Mouse (Mus musculus) liver, embryonic 13.5 days (tissue): ENCODE data around the gene Rbfox1. TPM values are rescaled to one million over a fixed set of nuclear protein-coding genes. Genes with fewer than 3 reads are reported as not detected.

Source experiments
- ATAC-seq: fragments of 200-750 bp; cut with Nextera tagmentation; 2 replicates; pipeline ENCODE4 v1.8.0; 2017; ENCODE audit warnings: low read depth, mild to moderate bottlenecking, moderate number of reproducible peaks, moderate library complexity
- DNase-seq: peaks from one replicate; pipeline ENCODE4 v3.0.0; 2022
- H3K27ac ChIP-seq: fragments of 300-500 bp; sonication (generic); 2 replicates; pipeline ENCODE4 v1.5.1; 2015; ENCODE audit warnings: moderate library complexity, mild to moderate bottlenecking, inconsistent platforms
- H3K27me3 ChIP-seq: fragments of 300-500 bp; sonication (generic); 2 replicates; pipeline ENCODE4 v1.6.1; 2015; ENCODE audit warnings: mild to moderate bottlenecking, inconsistent platforms
- H3K36me3 ChIP-seq: fragments of 300-500 bp; sonication (generic); 2 replicates; pipeline ENCODE4 v1.6.1; 2015; ENCODE audit warnings: mild to moderate bottlenecking, inconsistent platforms
- H3K4me1 ChIP-seq: fragments of 300-500 bp; sonication (generic); replicated peaks from 2 replicates; pipeline ENCODE4 v1.6.1; 2015; ENCODE audit warnings: inconsistent platforms
- H3K4me2 ChIP-seq: fragments of 300-500 bp; sonication (generic); 2 replicates; pipeline ENCODE4 v1.6.1; 2015; ENCODE audit warnings: inconsistent platforms, mild to moderate bottlenecking, moderate library complexity
- H3K4me3 ChIP-seq: fragments of 300-500 bp; sonication (generic); replicated peaks from 2 replicates; pipeline ENCODE4 v1.5.1; 2015; ENCODE audit warnings: mild to moderate bottlenecking, inconsistent platforms
- H3K9ac ChIP-seq: fragments of 300-500 bp; sonication (generic); 2 replicates; pipeline ENCODE4 v1.6.1; 2015; ENCODE audit warnings: mild to moderate bottlenecking, inconsistent platforms
- H3K9me3 ChIP-seq: fragments of 300-500 bp; sonication (generic); replicated peaks from 2 replicates; pipeline ENCODE4 v1.6.1; 2016; ENCODE audit warnings: inconsistent platforms
- WGBS: fragments of 180-500 bp; shearing (Covaris S2); methylation state at CpG from one replicate; pipeline ENCODE4 v1.1.7; 2015; ENCODE audit not compliant: insufficient replicate concordance; 5-methylcytosine and 5-hydroxymethylcytosine counted together
- polyA plus RNA-seq: library from polyadenylated mRNA; unstranded; fragments of >200 nt; fragmentation: Nextera tagmentation; extraction: Ambion mirVana; gene quantifications from 2 replicates; pipeline ENCODE4 v1.2.1, GENCODE M21; 2015

Rbfox1 gene
- polyA plus RNA-seq, 1 experiment from 2014 or later = 0.29 TPM

- no peaks in the 10 kb centered on the region for H3K36me3 ChIP-seq
- H3K27ac ChIP-seq = peak overlapping the region; percentile 98
- peak overlapping the region; percentile 10; the same call in 1 of the 2 replicates for H3K4me2 ChIP-seq
- H3K9ac ChIP-seq = no peak overlapping the region
- H3K9me3 ChIP-seq = no peaks in the 10 kb centered on the region
- DNase-seq (peak; percentile 34), ATAC-seq (peak; percentile 37)
- peaks cover 80% of the 10 kb centered on the region for H3K4me1 ChIP-seq
- H3K27me3 ChIP-seq = no peaks in the 10 kb centered on the region
- H3K4me3 ChIP-seq = no peak overlapping the region
- WGBS = 51% methylated on average over 3 of the region's 3 CpGs
Measured at GRCm38 (mm10) chr16:6098116-6098515, 213.0 kb downstream of the Rbfox1 start.

GRCm38 (mm10) chr16:6099598-6099997 is 214.4 kb downstream of the Rbfox1 start:
- no peaks in the 10 kb centered on the region for H3K9me3 ChIP-seq
- no peak overlapping the region for H3K4me3 ChIP-seq
- DNase-seq (no peak), ATAC-seq (no peak)
- H3K36me3 ChIP-seq = no peaks in the 10 kb centered on the region
- H3K9ac ChIP-seq = no peak overlapping the region
- 78% methylated on average over 2 of the region's 2 CpGs for WGBS
- no peak overlapping the region for H3K4me2 ChIP-seq
- H3K27me3 ChIP-seq = no peaks in the 10 kb centered on the region
- peaks cover 73% of the 10 kb centered on the region for H3K4me1 ChIP-seq
- 0 out of 2 replicates have a peak overlapping the region, but pooled peaks have one; percentile 48 for H3K27ac ChIP-seq

DNA sequence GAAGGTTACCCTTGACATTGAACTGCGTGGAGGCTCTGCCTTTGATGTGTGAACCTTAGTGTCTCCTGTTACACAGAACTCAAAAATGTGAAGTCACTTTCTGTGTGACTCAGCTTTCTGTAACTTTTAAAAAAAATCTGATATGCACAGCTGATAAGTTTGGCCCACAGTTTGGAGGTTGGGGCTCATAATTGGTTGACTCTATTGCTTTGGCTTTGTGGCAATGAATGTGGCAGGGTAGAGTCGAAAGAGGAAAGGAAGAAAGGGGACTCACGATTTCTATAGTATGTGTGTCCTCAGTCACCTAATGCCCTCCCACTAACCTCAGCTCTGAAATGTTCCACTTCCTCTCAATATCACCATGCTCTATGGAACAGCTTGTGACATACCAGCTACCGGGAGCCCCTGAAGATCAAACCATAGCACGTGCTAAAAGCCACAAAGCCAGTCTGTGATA is 215.3 kb downstream of the Rbfox1 start:
- ATAC-seq = no peak
- H3K9me3 ChIP-seq = no peaks in the 10 kb centered on the region
- no peaks in the 10 kb centered on the region for H3K27me3 ChIP-seq
- H3K4me3 ChIP-seq = no peak overlapping the region
- H3K36me3 ChIP-seq = no peaks in the 10 kb centered on the region
- H3K9ac ChIP-seq = no peak overlapping the region
- H3K27ac ChIP-seq = peak overlapping the region; percentile 48
- H3K4me2 ChIP-seq = no peak overlapping the region
- peaks cover 65% of the 10 kb centered on the region for H3K4me1 ChIP-seq
- DNase-seq = no peak
- WGBS = 41% methylated on average over 5 of the region's 5 CpGs

DNA sequence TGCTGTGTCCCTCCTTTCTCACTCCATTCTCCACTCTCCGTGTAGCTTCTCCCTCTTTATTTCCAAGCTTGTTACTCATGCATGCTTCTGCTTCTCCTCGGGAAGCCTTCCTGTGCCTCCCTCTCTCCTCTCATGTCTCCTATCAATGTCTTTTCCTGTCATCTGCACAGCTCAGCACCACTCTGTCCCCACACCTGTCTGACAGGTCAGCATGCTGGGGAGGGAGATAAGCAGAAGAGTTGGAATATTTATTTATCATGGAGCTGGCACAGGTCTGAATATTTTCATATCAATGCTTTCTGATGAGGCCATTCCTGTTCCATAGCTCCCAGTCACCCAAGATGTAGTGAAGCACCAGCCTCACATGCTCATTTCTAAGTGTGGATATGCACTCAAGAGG is 218.6 kb downstream of the Rbfox1 start:
- H3K36me3 ChIP-seq = no peaks in the 10 kb centered on the region
- no peak overlapping the region for H3K4me3 ChIP-seq
- H3K27me3 ChIP-seq = no peaks in the 10 kb centered on the region
- H3K4me1 ChIP-seq = peaks cover 33% of the 10 kb centered on the region
- no peak overlapping the region for H3K4me2 ChIP-seq
- no peak overlapping the region for H3K9ac ChIP-seq
- DNase-seq = no peak
- 57% methylated on average over 2 of the region's 2 CpGs for WGBS
- H3K27ac ChIP-seq = no peak overlapping the region
- ATAC-seq = peak; percentile 54
- H3K9me3 ChIP-seq = no peaks in the 10 kb centered on the region

- H3K9me3 ChIP-seq = no peaks in the 10 kb centered on the region
- H3K4me3 ChIP-seq = no peak overlapping the region
- no peaks in the 10 kb centered on the region for H3K27me3 ChIP-seq
- peaks cover 17% of the 10 kb centered on the region for H3K4me1 ChIP-seq
- H3K4me2 ChIP-seq = no peak overlapping the region
- WGBS = 78% methylated on average over 3 of the region's 3 CpGs
- no peak overlapping the region for H3K9ac ChIP-seq
- no peak overlapping the region for H3K27ac ChIP-seq
- DNase-seq (no peak), ATAC-seq (peak; percentile 70)
- no peaks in the 10 kb centered on the region for H3K36me3 ChIP-seq
Measured at GRCm38 (mm10) chr16:6110121-6110520, 225.0 kb downstream of the Rbfox1 start.

DNA sequence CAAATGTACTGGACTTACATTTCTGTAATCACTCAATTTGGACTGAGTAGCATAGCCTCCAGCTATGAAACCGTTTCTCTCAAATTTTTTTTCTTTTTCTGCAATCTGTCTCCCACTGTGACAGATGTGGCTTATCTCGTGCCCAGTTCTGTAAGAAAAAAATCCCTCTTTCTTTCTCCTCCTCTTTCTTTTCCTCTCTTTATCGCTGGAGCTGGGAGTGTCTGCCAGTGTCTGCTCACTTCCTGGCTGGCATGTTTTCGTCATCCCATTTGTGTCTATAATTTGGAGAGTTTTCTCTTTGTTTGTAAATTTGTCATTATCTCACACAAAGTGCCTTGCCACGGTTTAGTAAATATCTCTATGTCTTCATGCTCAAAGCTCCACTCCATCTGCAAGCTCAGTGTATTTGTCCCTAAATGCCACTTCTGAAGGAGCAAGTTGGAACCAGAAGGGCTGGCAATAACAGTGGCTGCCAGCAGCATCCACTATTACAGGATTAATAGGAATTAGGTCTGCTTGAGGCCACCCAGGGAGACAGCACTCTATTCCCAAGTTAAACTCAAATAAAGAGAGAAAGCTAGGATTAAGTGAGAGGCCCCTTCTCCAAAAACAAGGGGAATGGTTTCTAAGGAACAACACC is 228.8 kb downstream of the Rbfox1 start:
- no peaks in the 10 kb centered on the region for H3K9me3 ChIP-seq
- peaks cover 25% of the 10 kb centered on the region for H3K4me1 ChIP-seq
- no peak overlapping the region for H3K27ac ChIP-seq
- ATAC-seq = no peak
- DNase-seq = no peak
- WGBS = 18% methylated on average over 5 of the region's 5 CpGs
- no peaks in the 10 kb centered on the region for H3K36me3 ChIP-seq
- no peak overlapping the region for H3K4me3 ChIP-seq
- no peak overlapping the region for H3K9ac ChIP-seq
- H3K27me3 ChIP-seq = no peaks in the 10 kb centered on the region
- H3K4me2 ChIP-seq = no peak overlapping the region

- H3K9ac ChIP-seq = no peak overlapping the region
- 0 out of 2 replicates have a peak overlapping the region, but pooled peaks have one; percentile 34 for H3K27ac ChIP-seq
- peaks cover 18% of the 10 kb centered on the region for H3K4me1 ChIP-seq
- no peak overlapping the region for H3K4me2 ChIP-seq
- no peaks in the 10 kb centered on the region for H3K36me3 ChIP-seq
- H3K9me3 ChIP-seq = peaks cover 6% of the 10 kb centered on the region; the same call in 1 of the 2 replicates
- ATAC-seq = peak; percentile 52; the same call in 1 of the 2 replicates
- 7% methylated on average over 1 of the region's 1 CpGs for WGBS
- H3K27me3 ChIP-seq = no peaks in the 10 kb centered on the region
- DNase-seq = no peak
- H3K4me3 ChIP-seq = no peak overlapping the region
Measured at GRCm38 (mm10) chr16:6119472-6119871, 234.3 kb downstream of the Rbfox1 start.

DNA sequence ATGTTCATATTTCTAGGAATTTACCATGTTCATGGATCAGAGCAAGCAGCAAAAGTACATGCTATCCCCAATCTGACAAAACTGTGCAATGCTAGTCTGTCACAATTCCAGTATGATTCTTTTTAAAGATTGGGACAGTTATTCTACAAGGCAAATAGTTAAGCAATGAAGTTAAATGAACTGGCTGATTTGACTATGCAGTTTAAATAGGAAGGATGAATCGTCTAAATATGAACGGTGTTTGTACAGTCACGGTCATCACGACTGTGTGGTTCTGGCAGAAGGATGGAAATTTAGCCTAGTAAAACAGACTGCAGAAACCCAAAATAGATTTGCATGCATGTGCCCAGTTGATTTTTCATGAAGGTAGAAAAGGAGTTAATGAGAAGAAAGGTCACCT is 236.1 kb downstream of the Rbfox1 start:
- DNase-seq (no peak), ATAC-seq (no peak)
- H3K4me2 ChIP-seq = no peak overlapping the region
- 85% methylated on average over 4 of the region's 4 CpGs for WGBS
- peaks cover 6% of the 10 kb centered on the region; the same call in 1 of the 2 replicates for H3K9me3 ChIP-seq
- H3K36me3 ChIP-seq = no peaks in the 10 kb centered on the region
- H3K4me3 ChIP-seq = no peak overlapping the region
- no peak overlapping the region for H3K27ac ChIP-seq
- H3K9ac ChIP-seq = no peak overlapping the region
- no peaks in the 10 kb centered on the region for H3K27me3 ChIP-seq
- H3K4me1 ChIP-seq = peaks cover 18% of the 10 kb centered on the region

- H3K27ac ChIP-seq = no peak overlapping the region
- 0 out of 2 replicates have a peak, but pooled peaks have one; percentile 23 for ATAC-seq
- peaks cover 18% of the 10 kb centered on the region for H3K4me1 ChIP-seq
- no peaks in the 10 kb centered on the region for H3K36me3 ChIP-seq
- no peak overlapping the region for H3K4me2 ChIP-seq
- WGBS = 87% methylated on average over 22 of the region's 22 CpGs
- no peaks in the 10 kb centered on the region for H3K27me3 ChIP-seq
- DNase-seq = no peak
- no peak overlapping the region for H3K9ac ChIP-seq
- H3K4me3 ChIP-seq = no peak overlapping the region
- H3K9me3 ChIP-seq = peaks cover 6% of the 10 kb centered on the region; the same call in 1 of the 2 replicates
Measured at GRCm38 (mm10) chr16:6122859-6123258, 237.7 kb downstream of the Rbfox1 start.

GRCm38 (mm10) chr16:6128314-6128713 is 243.2 kb downstream of the Rbfox1 start:
- H3K9ac ChIP-seq = no peak overlapping the region
- no peak overlapping the region for H3K4me3 ChIP-seq
- no peaks in the 10 kb centered on the region for H3K4me1 ChIP-seq
- no peaks in the 10 kb centered on the region for H3K36me3 ChIP-seq
- ATAC-seq = no peak
- 34% methylated on average over 5 of the region's 5 CpGs for WGBS
- H3K4me2 ChIP-seq = no peak overlapping the region
- H3K27ac ChIP-seq = no peak overlapping the region
- H3K27me3 ChIP-seq = no peaks in the 10 kb centered on the region
- DNase-seq = no peak
- H3K9me3 ChIP-seq = no peaks in the 10 kb centered on the region

DNA sequence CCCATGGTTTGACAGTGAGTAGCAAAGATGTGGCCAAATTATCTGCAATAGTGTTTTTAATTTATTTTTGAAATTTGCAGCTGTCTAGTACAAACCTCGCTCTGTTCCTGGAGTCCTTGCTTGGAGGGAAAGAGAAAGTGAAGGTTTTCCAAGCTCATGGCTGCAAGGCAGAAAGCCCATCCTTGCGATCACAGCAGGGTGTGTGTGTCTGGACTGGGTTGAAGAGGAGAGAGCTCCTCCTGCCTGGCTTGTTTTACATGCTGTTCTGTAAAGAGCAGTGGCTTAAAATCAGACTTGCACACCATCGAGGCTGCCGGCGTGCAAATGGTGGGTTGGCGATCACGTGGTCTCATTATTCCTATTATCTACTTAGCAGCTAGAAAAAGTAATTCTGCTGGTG is 249.9 kb downstream of the Rbfox1 start:
- Histone ChIP-seq H3K4me1 (no peaks in the 10 kb centered on the region), H3K27ac (no peak overlapping the region), H3K4me3 (no peak overlapping the region), H3K27me3 (no peaks in the 10 kb centered on the region), H3K4me2 (no peak overlapping the region), H3K9me3 (no peaks in the 10 kb centered on the region), H3K36me3 (no peaks in the 10 kb centered on the region), H3K9ac (no peak overlapping the region)
- WGBS = 62% methylated on average over 7 of the region's 7 CpGs
- DNase-seq = no peak
- no peak for ATAC-seq

DNA sequence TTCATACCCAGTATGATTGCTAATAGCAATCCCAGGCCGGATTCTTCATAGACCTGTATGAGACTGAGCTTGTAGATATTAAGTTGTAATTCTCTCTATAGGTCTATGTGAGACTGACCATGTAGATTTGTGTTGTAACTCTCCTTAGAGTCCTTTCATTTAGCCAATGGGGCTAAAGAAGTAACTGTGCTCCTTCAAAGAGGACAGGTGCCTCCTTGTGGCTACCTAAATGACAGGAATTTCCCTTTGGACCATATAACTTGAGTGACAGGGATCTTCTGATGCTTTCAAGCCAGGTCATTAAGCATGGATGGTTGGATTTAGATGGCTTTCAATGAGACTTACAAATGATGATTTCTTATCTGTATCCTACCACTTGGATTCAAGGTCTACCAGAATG is 254.3 kb downstream of the Rbfox1 start:
- H3K4me3 ChIP-seq = no peak overlapping the region
- no peaks in the 10 kb centered on the region for H3K36me3 ChIP-seq
- no peak overlapping the region for H3K9ac ChIP-seq
- ATAC-seq = no peak
- whole genome bisulfite sequencing = 63% methylated on average over 1 of the region's 1 CpGs
- H3K4me1 ChIP-seq = no peaks in the 10 kb centered on the region
- no peak overlapping the region for H3K27ac ChIP-seq
- H3K9me3 ChIP-seq = no peaks in the 10 kb centered on the region
- H3K4me2 ChIP-seq = no peak overlapping the region
- no peak for DNase-seq
- H3K27me3 ChIP-seq = no peaks in the 10 kb centered on the region
